Mouse (Mus musculus) gastrocnemius, adult 18-20 months (tissue): ENCODE results near the gene Echs1. TPM values are rescaled to one million over a fixed set of nuclear protein-coding genes. Genes with fewer than 3 reads are reported as not detected.

ENCODE experiments used
- DNase-seq: peaks from one replicate; pipeline ENCODE4 v3.0.0; 2021; ENCODE audit warnings: low spot score
- total RNA-seq, 2 experiments: library from RNA; stranded (reverse); gene quantifications; 2 replicates each; pipeline ENCODE4 v1.2.3; 2021

The Echs1 gene
- total RNA-seq, 2 experiments from 2014 or later = 138 to 150 TPM

GRCm38 (mm10) chr7:140120484-140120883, 4.2 kb upstream of the Echs1 start:
- DNase-seq = no peak

GRCm38 (mm10) chr7:140115583-140116328, 520 bp downstream of the Echs1 start, which contains the start of gene Paox:
Gene Paox, plus strand, starts transcription at chr7:140115799.
- peak; percentile 67 for DNase-seq

- DNase-seq = no peak
These were observed 4.3 kb downstream of the Echs1 start for GRCm38 (mm10) chr7:140111943-140112342.

GRCm38 (mm10) chr7:140104009-140104408, 12.3 kb downstream of the Echs1 start:
- no peak for DNase-seq

- peak; percentile 88 for DNase-seq
These were observed 14.0 kb downstream of the Echs1 start, which contains the start of gene Fuom for GRCm38 (mm10) chr7:140101993-140102860. Gene Fuom, minus strand, starts transcription at chr7:140102441.

GRCm38 (mm10) chr7:140101498-140101897, 14.8 kb downstream of the Echs1 start:
- no peak for DNase-seq

GRCm38 (mm10) chr7:140098466-140098865, 17.8 kb downstream of the Echs1 start:
- DNase-seq = no peak

- DNase-seq = no peak
These were observed 20.2 kb downstream of the Echs1 start for GRCm38 (mm10) chr7:140096055-140096454.

- no peak for DNase-seq
These were observed 20.7 kb downstream of the Echs1 start for GRCm38 (mm10) chr7:140095556-140095955.

- DNase-seq = no peak
These were observed 21.3 kb downstream of the Echs1 start for GRCm38 (mm10) chr7:140094954-140095353.

GRCm38 (mm10) chr7:140092924-140093528, 23.2 kb downstream of the Echs1 start, which contains the start of gene Prap1:
Gene Prap1, plus strand, starts transcription at chr7:140093395.
- no peak for DNase-seq

- DNase-seq = no peak
These were observed 25.7 kb downstream of the Echs1 start for GRCm38 (mm10) chr7:140090601-140091000.

GRCm38 (mm10) chr7:140082242-140082678, 34.0 kb downstream of the Echs1 start, which contains the start of gene Caly:
Gene Caly, minus strand, starts transcription at chr7:140082548.
- no peak for DNase-seq

- DNase-seq = no peak
These were observed 34.7 kb downstream of the Echs1 start for GRCm38 (mm10) chr7:140081408-140082241.

GRCm38 (mm10) chr7:140080503-140081156, 35.6 kb downstream of the Echs1 start:
- no peak for DNase-seq

- DNase-seq = peak; percentile 63
These were observed 37.6 kb downstream of the Echs1 start for GRCm38 (mm10) chr7:140078711-140079110.

- DNase-seq = no peak
These were observed 38.6 kb downstream of the Echs1 start for GRCm38 (mm10) chr7:140077698-140078097.

GRCm38 (mm10) chr7:140070042-140070711, 46.1 kb downstream of the Echs1 start:
- DNase-seq = no peak

GRCm38 (mm10) chr7:140067397-140067796, 48.9 kb downstream of the Echs1 start:
- no peak for DNase-seq

- peak; percentile 63 for DNase-seq
These were observed 53.2 kb downstream of the Echs1 start for GRCm38 (mm10) chr7:140063092-140063491.
